ENCODE assay signal across 11 mouse cellular contexts in genomic region chr5:147306638-147307397, GRCm38 (mm10). TPM values are rescaled to one million over a fixed set of nuclear protein-coding genes. Genes with fewer than 3 reads are reported as not detected.
DNase-seq lines count a peak whose midpoint lies in the region; ATAC-seq and TF ChIP-seq lines count a peak whose summit lies in the region.
"Had no signal": no experiment of that assay in that cellular context is flagged by ENCODE, and none has a peak within 500 bp of the region (broad histone marks: within the 10 kb centered on the region; RNA-seq: fewer than 3 reads in every experiment).

Gene Cdx2 (minus strand): TSS chr5:147307270.

- no peaks in the 10 kb centered on the region for H3K9me3 ChIP-seq in forebrain, embryonic 10.5 days
- no peaks in the 10 kb centered on the region for H3K9me3 ChIP-seq in forebrain, embryonic 14.5 days (replicated peaks; ENCODE audit: control insufficient read depth, low read length)
- H3K9me3 ChIP-seq in liver, embryonic 15.5 days (replicated peaks): no peaks in the 10 kb centered on the region
- H3K9me3 ChIP-seq: neural tube, embryonic 13.5 days had no signal

- no peak within 1 kb of the TSS for H3K4me2 ChIP-seq in forebrain, embryonic 14.5 days (ENCODE audit: low read length)
- no peak within 1 kb of the TSS; the same call in 1 of the 2 replicates for H3K4me2 ChIP-seq in liver, embryonic 15.5 days
- H3K4me2 ChIP-seq: neural tube, embryonic 13.5 days had no signal

- H3K36me3 ChIP-seq in forebrain, embryonic 10.5 days (replicated peaks): no peaks in the 10 kb centered on the region
- no peaks in the 10 kb centered on the region for H3K36me3 ChIP-seq in forebrain, embryonic 14.5 days (ENCODE audit: control insufficient read depth, insufficient read depth, low read length)
- no peaks in the 10 kb centered on the region for H3K36me3 ChIP-seq in testis, adult 2 months (ENCODE audit: control insufficient read depth, insufficient read depth, low read length)
- H3K36me3 ChIP-seq in liver, embryonic 15.5 days (replicated peaks): no peaks in the 10 kb centered on the region
- H3K36me3 ChIP-seq: neural tube, embryonic 13.5 days had no signal

- peaks cover 24% of the 10 kb centered on the region for H3K4me1 ChIP-seq in forebrain, embryonic 10.5 days
- no peaks in the 10 kb centered on the region for H3K4me1 ChIP-seq in forebrain, embryonic 14.5 days (ENCODE audit: control insufficient read depth, insufficient read depth, low read length)
- peaks cover 5% of the 10 kb centered on the region for H3K4me1 ChIP-seq in testis, adult 2 months (ENCODE audit: control insufficient read depth, insufficient read depth, low read length)
- no peaks in the 10 kb centered on the region; the same call in 1 of the 2 replicates for H3K4me1 ChIP-seq in liver, embryonic 15.5 days (replicated peaks)

- no peak within 1 kb of the TSS for H3K9ac ChIP-seq in forebrain, embryonic 14.5 days (ENCODE audit: low read length)
- H3K9ac ChIP-seq in liver, embryonic 15.5 days: no peak within 1 kb of the TSS
- H3K9ac ChIP-seq: neural tube, embryonic 13.5 days had no signal

- no peak for ATAC-seq in forebrain, embryonic 14.5 days
- no peak for ATAC-seq in liver, embryonic 15.5 days (ENCODE audit: insufficient read depth)
- no peak for ATAC-seq in megakaryocyte-erythroid progenitor cell, adult 5-6 weeks (replicated peaks; ENCODE audit: low FRiP score, low TSS enrichment, poor library complexity, severe bottlenecking)

- no peak for TF ChIP-seq POLR2A in testis, adult 2 months (IDR thresholded peaks at IDR 0.05; ENCODE audit: control insufficient read depth, low read depth, low read length)

- H3K27me3 ChIP-seq in forebrain, embryonic 10.5 days (ENCODE audit: poor library complexity, severe bottlenecking): peaks cover 100% of the 10 kb centered on the region
- peaks cover 100% of the 10 kb centered on the region for H3K27me3 ChIP-seq in forebrain, embryonic 14.5 days (replicated peaks; ENCODE audit: control insufficient read depth, insufficient read depth, low read length)
- no peaks in the 10 kb centered on the region; the same call in none of the 2 replicates for H3K27me3 ChIP-seq in testis, adult 2 months (ENCODE audit: control insufficient read depth, insufficient read depth, low read length)
- peaks cover 100% of the 10 kb centered on the region for H3K27me3 ChIP-seq in liver, embryonic 15.5 days

- H3K27ac ChIP-seq in forebrain, embryonic 10.5 days: no peak within 1 kb of the TSS
- H3K27ac ChIP-seq in forebrain, embryonic 14.5 days (ENCODE audit: low read depth, low read length): no peak within 1 kb of the TSS
- H3K27ac ChIP-seq in testis, adult 2 months (ENCODE audit: control insufficient read depth, insufficient read depth, low read depth, low read length): no peak within 1 kb of the TSS
- no peak within 1 kb of the TSS for H3K27ac ChIP-seq in liver, embryonic 15.5 days (replicated peaks)
- H3K27ac ChIP-seq: neural tube, embryonic 13.5 days had no signal

- TF ChIP-seq CTCF in testis, adult 2 months (IDR thresholded peaks at IDR 0.05; ENCODE audit: control insufficient read depth, insufficient read depth, insufficient replicate concordance, low read depth, low read length): no peak

- under 1% methylated on average over 63 of the region's 63 CpGs for WGBS in forebrain, embryonic 10.5 days
- under 1% methylated on average over 62 of the region's 63 CpGs for WGBS in forebrain, embryonic 14.5 days
- WGBS in liver, embryonic 15.5 days (ENCODE audit: insufficient replicate concordance): under 1% methylated on average over 63 of the region's 63 CpGs

- peak; percentile 42 for DNase-seq in forebrain, embryonic 10.5 days (ENCODE audit: extremely low spot score, low spot score)
- no peak for DNase-seq in forebrain, embryonic 14.5 days (ENCODE audit: low spot score)
- DNase-seq in testis, postnatal 14 days (ENCODE audit: low spot score): no peak
- DNase-seq in cerebellum, postnatal 14 days: no peak
- DNase-seq in right cerebral cortex, postnatal 4 days: no peak
- DNase-seq: adrenal gland, postnatal 10 days had no signal

- no peak within 1 kb of the TSS; the same call in 1 of the 2 replicates for H3K4me3 ChIP-seq in forebrain, embryonic 10.5 days
- no peak within 1 kb of the TSS for H3K4me3 ChIP-seq in forebrain, embryonic 14.5 days (ENCODE audit: low read depth, low read length)
- H3K4me3 ChIP-seq in testis, adult 2 months (ENCODE audit: control insufficient read depth, low read depth, low read length): peak within 1 kb of the TSS; percentile 4
- peak within 1 kb of the TSS; percentile 8; the same call in 1 of the 2 replicates for H3K4me3 ChIP-seq in liver, embryonic 15.5 days (replicated peaks)
- H3K4me3 ChIP-seq: neural tube, embryonic 13.5 days had no signal

RNA-seq across cellular contexts. Expression of gene Cdx2, which starts in this region (rescaled TPM):
- not detected in 2 replicates for polyA plus RNA-seq in forebrain, embryonic 10.5 days (2016; fragmentation: Nextera tagmentation; extraction: Ambion mirVana)
- polyA plus RNA-seq in forebrain, embryonic 14.5 days (2014; fragmentation: Nextera tagmentation; extraction: Ambion mirVana): not detected in 2 replicates
- 0.10 TPM in 1 of 2 replicates, not detected in the other for polyA plus RNA-seq in testis, adult 2 months (2012; rRNA removed)
- not detected in 2 replicates for polyA plus RNA-seq in liver, embryonic 15.5 days (2015; fragmentation: Nextera tagmentation; extraction: Ambion mirVana)
- not detected in 2 replicates for total RNA-seq in megakaryocyte-erythroid progenitor cell, adult 5-6 weeks (2014; fragmentation: Nextera tagmentation)
- not detected in 2 replicates for total RNA-seq in megakaryocyte-erythroid progenitor cell, adult 5-6 weeks (2017)
- total RNA-seq: adrenal gland, postnatal 10 days; layer of hippocampus, adult 18-20 months had no signal
- polyA plus RNA-seq: neural tube, embryonic 13.5 days had no signal

Comparison
In these comparisons a context has a peak if more than half of its experiments do, and no peak if none do; other contexts are left out.
1. Peak in DNase-seq in forebrain, embryonic 10.5 days; RNA of the gene not detected or under 1 TPM.
2. H3K4me3 ChIP-seq: peak in testis, adult 2 months (single experiment) and liver, embryonic 15.5 days (single experiment); none in forebrain, embryonic 10.5 days (single experiment) and forebrain, embryonic 14.5 days (single experiment).